Mouse (Mus musculus) right cerebral cortex, postnatal 36 days (tissue): ENCODE measurements at regions not wholly inside any gene's neighbourhood (a gene's known extent, or its start where the extent isn't known, plus 50 kb on each side); places are given as distances from the start of the nearest gene placed in this dataset.
A peak's percentile ranks its signal among the peaks of the same experiment; 100 is the strongest.

Experiments used
- DNase-seq, 2 experiments: peaks; one replicate each; pipeline ENCODE4 v3.0.0; 2022; ENCODE audit warnings: low spot score in 2 of 2, mixed read lengths in 1 of 2

DNA sequence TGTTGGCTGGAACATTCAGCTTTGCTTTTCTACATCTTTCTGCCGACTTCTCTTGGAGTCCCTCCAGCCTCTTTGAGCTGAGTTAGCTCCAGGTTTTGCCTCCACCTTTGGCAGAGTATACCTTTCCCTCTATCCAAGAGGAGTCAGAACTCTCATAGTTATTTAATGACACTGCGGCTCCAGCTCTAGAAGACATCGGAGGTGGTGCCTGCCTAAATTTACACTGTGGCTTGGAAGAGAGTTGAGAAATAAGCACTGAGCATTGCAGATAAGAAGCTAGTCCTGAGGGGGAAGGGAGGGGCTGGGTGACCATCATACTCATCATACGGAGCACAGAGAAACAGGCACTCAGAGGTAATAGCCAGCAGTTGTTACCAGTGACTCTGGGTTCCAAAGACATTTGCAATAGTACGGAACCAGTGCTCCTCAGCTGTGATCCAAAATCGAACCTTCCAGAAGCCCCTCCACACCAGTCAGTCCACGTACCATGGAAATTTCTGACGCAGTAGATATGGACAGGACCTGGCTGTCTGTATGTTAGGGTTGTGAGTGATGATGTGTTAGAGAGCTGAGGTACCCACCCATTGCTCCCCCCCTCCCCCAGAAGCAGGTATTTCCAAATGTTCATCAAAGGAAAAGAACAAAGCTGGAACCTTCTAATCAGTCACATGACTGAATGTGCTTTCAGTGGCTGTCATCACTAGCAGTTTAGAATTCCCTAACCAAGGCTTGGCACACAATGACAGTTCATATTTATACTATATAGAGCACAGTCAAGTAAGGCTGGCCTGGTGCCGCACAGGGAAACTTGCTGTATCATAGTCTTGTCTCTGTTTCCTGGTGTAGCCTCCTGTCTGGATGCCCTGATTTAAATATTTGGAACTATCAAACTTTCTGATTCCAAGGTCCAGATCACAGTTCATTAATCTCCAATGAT is 120.2 kb upstream of the Mpp6 start:
- peak in 1 of 2 experiments; percentile 16 for DNase-seq

DNA sequence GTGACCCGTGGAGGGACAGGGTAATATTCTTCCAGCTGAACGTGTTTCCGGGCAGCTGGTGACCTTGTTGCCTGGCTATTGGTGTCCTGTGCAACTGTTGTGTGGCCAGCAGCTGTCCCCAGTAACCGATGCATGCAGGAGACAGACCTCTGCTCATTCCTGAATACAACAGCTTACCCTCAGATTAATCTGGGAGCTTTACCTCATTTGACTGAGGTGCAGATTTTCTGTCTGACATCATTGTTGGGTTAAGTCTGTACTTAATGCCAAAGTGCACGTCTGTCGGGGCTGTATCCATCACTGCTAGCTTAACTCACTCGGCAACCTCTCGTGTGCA is 119.6 kb upstream of the Mpp6 start:
- DNase-seq: no peak

DNA sequence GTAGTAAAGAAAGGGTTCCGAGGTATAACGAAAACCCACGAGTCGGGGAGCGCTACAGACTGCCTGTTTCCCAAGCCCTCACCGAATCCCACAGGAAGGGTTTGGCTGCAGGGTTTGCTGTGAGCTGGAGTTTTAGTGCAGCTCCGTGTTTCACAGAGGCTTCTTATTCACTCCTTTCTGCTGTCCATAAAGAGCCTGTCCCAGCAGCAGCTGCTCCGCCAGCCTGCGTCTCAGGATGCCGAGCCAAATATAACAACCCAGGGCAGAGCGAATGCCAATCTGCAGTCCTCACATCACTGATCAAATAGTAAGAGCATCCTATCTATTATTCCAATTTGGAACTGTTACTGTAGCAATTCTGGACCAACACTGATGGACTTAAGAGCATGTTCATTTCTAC is 110.7 kb upstream of the Mpp6 start:
- no peak for DNase-seq

DNA sequence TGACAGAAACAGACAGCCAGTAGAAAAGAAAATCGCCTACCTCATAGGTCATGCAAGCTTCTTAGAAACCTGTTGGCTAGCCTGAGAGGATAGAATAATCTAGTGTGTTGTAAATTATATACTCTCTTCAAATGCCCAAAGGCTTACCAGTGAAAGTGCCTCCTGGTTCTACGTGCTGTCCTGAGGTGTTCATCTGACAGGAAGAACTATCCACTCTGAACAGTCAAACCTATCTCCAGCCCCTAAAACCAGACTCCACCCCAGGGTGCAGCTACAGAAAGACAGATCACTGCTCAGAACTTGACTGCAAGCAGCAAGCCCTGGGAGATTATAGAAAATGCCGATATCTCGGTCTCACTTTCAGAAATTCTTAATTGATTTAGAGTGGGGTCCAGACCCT is 102.0 kb upstream of the Mpp6 start:
- DNase-seq: no peak

DNA sequence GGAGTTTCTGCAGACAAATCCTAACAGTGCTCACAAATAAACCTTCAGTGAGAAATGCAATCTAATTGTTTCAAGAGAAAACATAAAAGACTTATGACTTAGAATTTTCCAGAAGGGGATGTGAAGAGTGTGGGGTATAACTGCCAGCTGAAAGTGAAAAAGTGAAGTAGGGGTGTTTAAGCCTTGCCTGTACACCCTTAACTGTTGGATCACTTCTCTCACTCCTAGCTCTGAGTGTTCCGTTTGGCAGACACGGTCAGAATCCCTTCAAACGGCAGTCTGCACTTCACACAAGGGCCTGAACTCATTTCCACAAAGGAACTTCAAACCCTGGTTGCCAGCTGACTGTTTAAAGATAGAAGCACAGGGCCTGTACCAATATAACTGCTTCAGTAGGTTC is 101.2 kb upstream of the Mpp6 start:
- no peak for DNase-seq

DNA sequence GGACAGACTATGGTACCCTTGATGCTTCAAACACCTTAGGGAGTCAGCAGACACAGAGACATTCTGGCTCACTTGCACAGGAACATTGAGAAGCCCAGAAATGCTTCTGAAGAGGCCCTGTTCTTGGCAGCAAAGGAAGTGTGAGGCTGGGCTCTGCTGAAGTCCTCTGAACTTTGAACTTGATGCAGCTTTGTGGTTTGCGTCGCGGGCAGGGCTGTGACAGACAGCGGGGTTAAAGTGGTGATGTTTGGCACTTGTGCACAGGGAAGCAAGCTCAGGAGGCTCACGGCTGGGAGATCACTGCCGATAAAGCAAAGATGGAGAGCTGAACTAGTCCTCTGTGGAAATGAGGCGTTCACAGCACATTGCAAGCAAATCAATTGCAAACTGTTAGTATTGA is 100.7 kb upstream of the Mpp6 start:
- no peak for DNase-seq

DNA sequence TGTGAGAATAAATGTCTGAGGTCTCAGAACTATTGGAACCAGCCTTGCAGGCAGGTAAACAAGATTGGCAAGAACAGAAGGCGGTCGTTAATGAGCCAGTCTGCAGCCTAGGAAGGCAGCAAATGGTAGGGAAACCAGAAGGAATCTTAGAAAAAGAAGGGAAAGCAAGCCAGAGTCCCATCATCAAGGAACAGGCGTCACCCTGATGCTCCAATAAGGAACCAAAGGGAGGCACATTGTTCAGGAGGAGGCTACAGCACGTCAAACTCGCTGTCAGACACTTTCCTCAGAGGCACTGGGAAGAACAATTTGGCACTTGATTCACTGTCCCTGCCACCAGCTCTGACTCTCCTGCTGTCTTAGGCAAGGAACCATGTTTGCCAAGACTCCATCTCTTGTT is 100.2 kb upstream of the Mpp6 start:
- DNase-seq: no peak

DNA sequence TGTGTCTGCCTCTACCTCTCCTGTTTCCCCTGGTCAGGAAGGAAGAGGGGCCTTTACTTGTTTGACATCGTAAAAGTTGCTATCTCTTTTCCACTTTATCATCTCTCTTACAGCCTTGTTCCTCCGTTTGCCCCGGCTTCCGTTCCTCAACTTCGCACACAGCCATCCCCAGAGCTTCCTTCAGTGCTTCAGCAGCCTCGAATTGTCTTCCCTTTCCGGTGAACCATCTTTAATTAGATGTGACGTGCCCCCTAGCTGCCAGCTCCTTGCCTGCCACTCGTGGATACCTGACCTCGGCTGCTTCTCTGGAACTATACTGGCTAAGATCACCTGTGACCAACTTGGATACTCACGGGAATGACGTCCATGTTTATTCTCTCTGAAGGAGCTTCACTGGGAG is 99.0 kb upstream of the Mpp6 start:
- no peak for DNase-seq

DNA sequence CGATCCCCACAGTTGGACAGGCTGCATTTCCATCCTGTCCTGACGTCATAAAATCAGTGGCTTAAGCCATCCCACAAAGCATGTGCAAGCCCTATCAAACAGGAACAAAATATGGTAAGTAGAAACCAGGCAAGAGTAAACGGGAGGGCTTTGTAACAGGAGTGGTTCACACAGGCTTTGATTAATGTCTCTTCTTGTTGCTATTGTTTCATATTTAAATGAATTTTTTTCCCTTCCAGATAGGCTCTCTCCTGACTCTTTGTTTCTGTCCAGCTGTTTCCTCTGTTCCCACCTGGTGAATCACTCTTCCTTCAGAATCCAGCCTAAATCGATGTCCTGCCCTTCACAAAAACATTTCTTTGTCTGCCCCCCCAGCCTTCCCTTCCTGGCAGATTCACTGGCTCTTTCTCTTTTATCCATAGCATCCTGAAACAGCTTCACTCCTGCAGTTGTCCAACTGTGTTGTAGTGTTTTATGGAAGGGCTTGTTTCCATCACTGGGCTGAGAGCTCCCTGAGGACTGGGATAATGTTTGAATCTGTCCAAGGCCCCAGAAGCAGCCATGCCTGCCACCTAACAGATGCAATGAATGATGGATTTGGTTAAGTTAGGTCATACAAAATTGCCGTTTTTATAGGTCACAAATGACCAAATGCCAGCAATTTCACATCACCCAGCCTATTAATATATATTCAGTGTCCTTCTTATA is 98.1 kb upstream of the Mpp6 start:
- no peak for DNase-seq

DNA sequence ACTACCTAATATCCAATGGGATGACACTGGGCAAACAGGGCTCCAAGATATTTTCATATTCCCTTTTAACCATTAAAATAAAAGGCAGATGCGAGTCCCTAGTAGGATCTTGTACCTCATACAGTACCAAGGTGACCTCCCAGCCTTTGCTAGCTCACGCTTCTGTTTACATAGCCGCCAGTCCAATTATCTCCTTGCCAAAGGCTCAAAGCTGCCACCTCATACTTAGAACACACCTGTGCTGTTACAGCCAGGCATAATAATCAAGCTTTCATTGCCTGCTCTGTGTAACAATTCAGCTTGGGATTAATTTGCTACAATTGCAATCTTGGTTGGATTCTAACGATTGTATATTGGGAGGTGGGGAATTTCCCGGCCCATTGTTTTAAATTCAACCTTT is 97.0 kb upstream of the Mpp6 start:
- DNase-seq: no peak

DNA sequence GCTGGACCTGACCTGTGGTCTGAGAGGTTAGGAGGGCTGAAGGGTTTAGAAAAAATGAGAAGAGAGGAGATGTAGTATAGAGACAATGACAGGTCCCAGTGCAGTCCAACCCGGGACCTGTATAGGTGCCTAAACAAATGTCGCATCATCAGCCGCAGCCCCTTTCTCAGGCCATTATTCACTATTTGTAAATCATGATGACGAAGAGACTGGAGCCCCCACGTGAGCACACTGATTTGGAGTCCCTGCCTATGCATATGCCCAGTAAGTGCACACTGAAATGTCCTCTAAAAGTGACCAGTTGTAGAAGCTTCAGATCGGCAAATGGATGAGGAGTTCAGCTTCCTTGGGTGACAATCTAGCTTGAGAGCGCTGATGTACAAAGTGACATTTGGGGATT is 96.2 kb upstream of the Mpp6 start:
- no peak for DNase-seq

DNA sequence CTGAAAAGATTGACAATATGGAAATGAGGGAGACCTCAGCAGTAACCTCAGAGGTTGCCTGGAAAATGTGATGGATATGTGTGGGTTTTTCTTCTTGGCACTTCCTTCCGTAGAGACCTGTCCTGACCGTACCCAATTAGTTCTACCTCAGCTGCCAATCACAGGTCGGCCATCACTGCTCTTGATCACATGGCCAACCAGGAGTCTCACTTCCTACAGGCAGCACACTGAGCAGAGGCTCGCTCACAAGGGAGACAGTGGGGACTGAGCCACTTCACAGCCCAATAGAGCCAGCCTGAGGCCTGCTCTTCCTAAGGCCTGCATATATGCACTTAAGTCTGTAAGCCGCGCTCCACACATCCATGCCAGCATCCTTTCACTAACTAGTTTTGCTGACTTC is 82.1 kb upstream of the Mpp6 start:
- no peak for DNase-seq

DNA sequence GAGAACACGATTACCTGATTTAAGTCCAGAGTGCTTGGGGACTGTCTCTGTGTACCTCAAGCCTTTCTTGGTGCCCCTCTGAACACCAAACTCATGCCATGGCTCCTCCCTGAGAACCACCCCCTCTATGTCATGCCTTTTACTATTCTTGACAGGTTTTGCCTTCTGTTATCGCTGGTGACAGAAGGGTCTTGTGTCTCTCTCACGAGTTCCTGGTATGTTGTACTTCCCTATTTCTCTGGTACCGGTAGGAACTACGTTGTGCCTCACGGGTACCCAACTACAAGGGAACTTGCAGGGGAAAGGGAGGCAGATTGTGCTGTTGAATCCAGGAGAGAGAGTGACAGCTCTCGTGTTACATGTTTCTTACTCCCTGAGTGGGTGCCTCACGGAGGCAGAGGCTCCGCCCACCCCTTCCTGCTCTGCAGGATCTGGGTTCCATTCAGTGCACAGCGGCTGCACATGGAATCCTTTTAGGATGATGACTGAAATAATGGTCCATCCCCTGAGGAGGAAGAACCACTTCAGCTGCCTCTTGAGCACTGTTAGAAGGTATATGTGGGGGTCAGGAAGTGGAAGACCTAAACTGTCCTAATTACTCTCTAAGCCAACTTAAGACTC is 80.0 kb upstream of the Mpp6 start:
- DNase-seq: no peak

DNA sequence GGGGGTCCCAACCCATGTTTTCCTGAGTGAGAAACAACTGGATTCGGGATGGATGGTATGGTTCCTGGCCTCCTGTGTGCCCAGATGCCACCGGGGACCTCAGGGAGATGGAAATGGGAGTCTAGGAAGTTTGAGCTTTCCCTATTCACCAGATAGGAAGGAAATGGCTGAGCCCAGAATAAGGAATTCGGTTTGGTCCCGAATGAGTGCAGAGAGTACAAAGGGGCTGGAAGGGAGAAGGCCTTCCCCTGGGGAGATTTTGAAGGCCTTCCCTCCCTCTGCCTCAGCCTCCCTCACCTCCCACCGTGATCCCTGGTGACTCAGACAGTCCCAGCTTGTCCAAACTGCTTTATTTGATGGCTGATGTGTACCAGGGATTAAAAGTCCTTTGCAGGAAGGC is 78.7 kb upstream of the Mpp6 start:
- DNase-seq: no peak

DNA sequence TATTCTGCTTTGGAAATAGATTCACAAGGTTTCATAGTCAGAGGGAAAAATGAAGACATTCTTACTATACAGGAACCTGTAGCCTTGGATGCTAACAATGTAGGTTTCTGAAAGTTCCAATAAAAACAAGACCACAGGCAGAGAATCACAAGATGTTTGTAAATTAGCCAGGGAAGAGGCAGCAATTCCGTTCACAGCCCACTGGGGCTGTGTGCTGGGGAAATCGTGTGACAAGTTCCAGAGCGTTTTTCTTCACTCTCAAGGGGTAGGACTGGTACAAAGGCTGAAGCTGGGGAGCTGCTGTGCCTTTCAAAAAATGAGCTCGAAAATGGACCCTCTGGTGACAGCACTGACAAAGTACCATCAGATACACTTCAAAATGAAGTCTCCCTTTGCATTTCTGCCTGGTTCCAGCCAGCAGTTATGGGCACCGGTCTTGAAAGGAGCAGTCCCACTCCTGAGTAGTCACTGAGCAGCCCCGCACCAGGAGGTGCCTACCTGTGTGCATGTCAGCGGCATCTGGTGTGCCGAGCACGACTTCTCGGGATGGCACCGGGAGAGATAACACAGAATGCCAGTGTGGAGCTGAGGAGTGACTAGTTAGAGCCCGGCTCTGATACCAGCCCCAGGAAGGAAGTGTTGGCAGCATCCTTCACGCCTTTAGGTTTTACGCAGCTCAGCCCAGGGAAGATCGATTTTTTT is 77.0 kb upstream of the Mpp6 start:
- DNase-seq: no peak

DNA sequence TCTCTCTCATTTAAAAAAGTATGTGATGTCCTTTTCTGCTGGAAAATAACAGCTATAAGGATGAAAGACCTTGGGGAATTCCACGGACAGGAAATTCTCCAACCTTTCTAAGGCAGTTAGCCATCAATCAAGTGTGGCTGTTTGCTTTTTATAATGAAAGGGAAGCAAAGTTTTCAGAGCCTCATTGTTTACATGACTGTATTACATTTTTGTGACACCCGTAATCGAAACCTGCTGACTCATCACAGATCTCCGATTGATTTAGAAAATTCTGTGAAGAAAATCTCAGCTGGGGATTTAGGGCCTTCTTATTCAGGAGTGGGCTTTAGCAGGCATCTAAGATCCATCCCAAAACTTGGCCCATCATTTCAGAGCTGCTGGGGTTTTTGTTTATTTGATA is 72.4 kb upstream of the Mpp6 start:
- DNase-seq: no peak

DNA sequence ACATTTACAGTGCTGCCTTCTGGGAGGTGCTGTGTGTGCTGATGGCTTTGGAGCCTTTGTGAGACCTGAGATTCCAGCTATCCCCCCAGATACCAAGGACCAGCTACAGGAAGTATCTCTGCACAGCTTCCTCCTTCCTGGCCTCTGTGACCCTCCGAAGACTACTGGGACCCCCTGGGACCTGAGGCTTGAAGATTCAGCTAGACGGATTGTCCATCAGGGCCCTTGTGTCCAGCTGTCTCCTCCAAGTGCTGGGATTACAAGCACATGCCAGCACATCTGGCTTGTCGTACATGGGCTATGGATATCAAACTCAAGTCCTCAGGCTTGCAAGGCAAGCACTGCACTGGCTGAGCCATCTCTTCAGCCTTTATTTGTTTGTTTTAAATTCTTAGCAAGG is 71.7 kb upstream of the Mpp6 start:
- no peak for DNase-seq

DNA sequence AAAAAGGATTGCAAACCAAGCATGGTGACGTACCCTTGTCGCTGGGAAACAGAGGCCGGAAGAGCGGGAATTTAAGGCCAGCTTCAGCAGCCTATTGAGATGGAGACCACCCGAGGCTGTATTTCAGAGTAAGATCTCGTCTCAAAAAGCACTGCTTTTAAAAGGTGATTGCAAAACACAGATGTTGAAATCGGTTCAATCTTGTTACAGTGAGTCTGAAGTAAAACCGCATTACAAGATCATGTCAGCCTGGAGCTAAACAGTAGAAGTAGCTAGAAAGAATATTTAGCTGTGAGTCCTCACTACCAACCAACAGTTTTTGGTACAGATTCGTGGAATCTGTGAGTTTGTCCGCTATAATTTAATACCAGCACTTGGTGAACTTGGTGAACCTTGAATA is 69.0 kb upstream of the Mpp6 start:
- no peak for DNase-seq

DNA sequence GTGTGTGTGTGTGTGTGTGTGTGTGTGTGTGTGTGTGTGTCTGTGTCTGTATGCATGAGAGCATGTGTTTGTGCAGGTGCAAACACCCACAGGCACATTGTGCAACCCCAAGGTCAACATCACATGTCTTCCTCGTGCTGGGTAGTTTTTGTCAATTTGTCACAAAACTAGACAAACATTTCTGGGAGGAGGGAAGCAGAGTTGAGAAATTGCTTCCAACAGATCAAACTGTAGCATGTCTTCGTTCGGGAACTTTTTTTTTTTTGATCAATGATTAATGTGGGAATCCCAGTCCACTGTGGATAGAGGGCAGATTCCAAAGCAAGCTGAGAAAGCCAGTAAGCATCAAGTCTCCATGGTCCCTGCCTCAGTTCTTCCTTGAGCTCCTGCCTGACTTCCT is 67.9 kb upstream of the Mpp6 start:
- no peak for DNase-seq

DNA sequence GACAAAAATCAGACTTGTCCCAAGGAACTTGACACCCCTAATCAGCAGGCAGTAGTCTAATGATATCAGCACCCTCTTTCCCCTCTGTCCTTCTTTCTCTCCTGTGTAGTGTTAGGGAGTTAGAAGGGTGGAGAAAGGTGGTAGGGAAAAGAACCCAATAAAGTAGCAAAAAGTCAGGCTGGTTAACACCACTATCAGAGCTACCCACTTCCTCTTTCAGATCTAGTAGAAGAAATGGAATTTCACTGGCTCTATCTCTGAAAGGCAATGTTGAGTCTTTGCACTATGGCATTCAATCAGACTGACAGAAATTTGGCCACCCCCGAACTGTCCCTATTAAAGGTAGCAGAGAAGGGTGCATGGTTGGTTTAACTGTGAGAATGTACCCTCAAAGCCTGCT is 65.9 kb upstream of the Mpp6 start:
- DNase-seq: no peak

DNA sequence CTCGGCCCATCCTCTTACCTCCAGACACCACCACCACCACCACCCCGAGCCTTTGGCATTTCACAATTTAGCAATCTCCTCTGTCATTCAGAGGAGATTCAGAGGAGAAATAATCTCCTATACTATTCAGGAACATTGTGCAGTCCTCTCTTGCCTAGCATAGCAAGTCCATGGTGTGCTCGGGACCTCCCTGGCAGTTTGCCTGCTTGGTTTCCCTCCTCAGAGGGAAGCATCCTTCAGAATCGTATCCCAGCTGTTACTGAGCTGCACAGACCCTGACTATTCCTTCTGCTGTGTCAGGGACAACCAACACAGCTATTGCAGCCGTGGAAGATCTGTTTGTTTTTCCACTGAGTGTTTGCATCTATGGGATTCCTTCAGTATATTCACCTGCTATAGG is 63.3 kb upstream of the Mpp6 start:
- DNase-seq: no peak

DNA sequence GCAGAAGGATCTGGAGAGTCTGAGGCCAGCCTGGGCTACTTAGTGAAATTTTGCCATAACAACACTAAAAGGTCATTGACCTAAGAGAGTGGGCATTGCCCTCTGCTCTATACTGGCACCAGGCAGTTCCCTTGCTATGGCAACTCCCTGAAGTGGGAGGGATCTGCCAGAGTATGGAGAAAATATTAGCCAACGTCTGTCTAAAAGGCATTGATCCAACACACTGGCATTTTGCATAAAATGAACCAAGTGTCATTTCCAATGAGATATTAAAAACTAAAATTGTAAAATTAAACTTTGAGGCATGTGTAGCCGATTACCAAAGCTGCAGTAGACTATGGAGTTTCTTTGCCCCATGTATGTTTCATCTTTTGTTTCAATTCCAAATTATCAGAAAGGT is 57.6 kb upstream of the Mpp6 start:
- no peak for DNase-seq
